In the genomic region with DNA sequence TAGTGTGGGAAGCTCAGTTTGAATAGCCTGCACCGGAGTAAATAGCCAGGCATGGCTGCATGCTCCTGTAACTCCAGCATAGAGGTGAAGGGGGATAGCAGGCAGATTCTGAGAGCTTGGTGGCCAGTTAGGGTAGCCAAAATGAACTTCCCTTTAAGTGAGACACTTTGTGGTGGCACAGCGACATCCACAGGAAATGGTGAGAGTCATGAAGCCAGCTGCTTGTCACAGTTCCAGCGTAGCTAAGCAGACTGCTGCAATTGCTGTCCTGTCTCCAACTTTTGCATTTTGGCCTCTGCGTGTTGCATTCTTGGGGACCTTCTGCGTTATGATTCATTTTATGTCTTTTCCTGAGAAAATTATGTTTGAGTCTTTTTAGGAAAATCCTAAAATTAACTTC, we compare ENCODE assay signal across 10 mouse cellular contexts. TPM values are rescaled to one million over a fixed set of nuclear protein-coding genes. Genes with fewer than 3 reads are reported as not detected.
DNase-seq lines count a peak whose midpoint lies in the region; ATAC-seq and TF ChIP-seq lines count a peak whose summit lies in the region.
"Had no signal": no experiment of that assay in that cellular context is flagged by ENCODE, and none has a peak within 500 bp of the region (broad histone marks: within the 10 kb centered on the region; RNA-seq: fewer than 3 reads in every experiment).

No protein-coding gene starts in this region.

- no peaks in the 10 kb centered on the region for H3K36me3 ChIP-seq in forebrain, embryonic 15.5 days

- peak; percentile 46 for TF ChIP-seq CTCF in left cerebral cortex, adult 2 months (IDR thresholded peaks at IDR 0.05)
- TF ChIP-seq CTCF in embryonic fibroblast, embryonic 13.5 days (IDR thresholded peaks at IDR 0.05; ENCODE audit: borderline replicate concordance, insufficient read depth, low read length): peak; percentile 26; the same call in 1 of the 2 replicates

- TF ChIP-seq POLR2A in embryonic fibroblast, embryonic 13.5 days (IDR thresholded peaks at IDR 0.05; ENCODE audit: low read depth, low read length): no peak

- no peak overlapping the region for H3K4me2 ChIP-seq in forebrain, embryonic 15.5 days (replicated peaks)

- no peak for ATAC-seq in forebrain, embryonic 15.5 days (replicated peaks)

- intact Hi-C loops in left cerebral cortex, adult 2 months (cut with DNase I): loop anchor here (1.0 kb wide), 1 partner anchor 33 kb away; no protein-coding TSS in a partner anchor

- WGBS in forebrain, embryonic 15.5 days: 84% methylated on average over 5 of the region's 5 CpGs

- no peak overlapping the region for H3K27ac ChIP-seq in left cerebral cortex, adult 2 months
- H3K27ac ChIP-seq in embryonic fibroblast, embryonic 13.5 days (ENCODE audit: insufficient read depth, low read length): no peak overlapping the region
- H3K27ac ChIP-seq in forebrain, embryonic 15.5 days (replicated peaks): no peak overlapping the region
- H3K27ac ChIP-seq: macrophage had no signal

- H3K4me1 ChIP-seq in embryonic fibroblast, embryonic 13.5 days (ENCODE audit: control insufficient read depth, insufficient read depth, low read length): no peaks in the 10 kb centered on the region
- no peaks in the 10 kb centered on the region for H3K4me1 ChIP-seq in forebrain, embryonic 15.5 days

- no peaks in the 10 kb centered on the region for H3K27me3 ChIP-seq in forebrain, embryonic 15.5 days

- H3K9ac ChIP-seq in forebrain, embryonic 15.5 days (replicated peaks): no peak overlapping the region

- H3K4me3 ChIP-seq in left cerebral cortex, adult 2 months: no peak overlapping the region
- no peak overlapping the region for H3K4me3 ChIP-seq in embryonic fibroblast, embryonic 13.5 days (ENCODE audit: insufficient read depth, low read length)
- no peak overlapping the region for H3K4me3 ChIP-seq in forebrain, embryonic 15.5 days

- no peaks in the 10 kb centered on the region for H3K9me3 ChIP-seq in forebrain, embryonic 15.5 days

- DNase-seq in left cerebral cortex, adult 2 months (ENCODE audit: extremely low spot score in 1 of 2, low spot score in 2 of 2): peak in 1 of 2 experiments; percentile 19
- no peak for DNase-seq in left cerebral cortex, adult 11 months (ENCODE audit: low spot score)
- peak; percentile 33 to 38 for DNase-seq in adrenal gland, adult 18-20 months (ENCODE audit: low spot score in 2 of 2)
- DNase-seq in kidney, postnatal 10 days: peak; percentile 83
- DNase-seq in ovary, postnatal 14 days (ENCODE audit: low spot score): peak; percentile 33
- no peak for DNase-seq in cerebellum, adult 11-12 months

RNA-seq across cellular contexts. Expression of gene Clec4f, which starts 39.5 kb away (rescaled TPM):
- total RNA-seq in left cerebral cortex, adult 2 months (2021): not detected
- total RNA-seq in adrenal gland, adult 18-20 months (2021): not detected
- polyA plus RNA-seq in embryonic fibroblast, embryonic 13.5 days (2011; ENCODE audit: insufficient read length, low read depth, missing spikeins): not detected in 2 replicates
- polyA plus RNA-seq in forebrain, embryonic 15.5 days (2015; fragmentation: Nextera tagmentation; extraction: Ambion mirVana): not detected in 2 replicates
- polyA plus RNA-seq: macrophage; stomach, embryonic 14.5 days had no signal

RNA-seq across cellular contexts. Expression of gene Stambp, which starts 44.0 kb away (rescaled TPM):
- total RNA-seq in left cerebral cortex, adult 2 months (2021): 10 to 100 TPM; 30.2 to 30.6 TPM
- total RNA-seq in adrenal gland, adult 18-20 months (2021): 10 to 100 TPM; 20.6 to 21.8 TPM
- 24.6 and 32.3 TPM in 2 replicates for polyA plus RNA-seq in embryonic fibroblast, embryonic 13.5 days (2011; ENCODE audit: insufficient read length, low read depth, missing spikeins)
- 49.6 and 52.4 TPM in 2 replicates for polyA plus RNA-seq in forebrain, embryonic 15.5 days (2015; fragmentation: Nextera tagmentation; extraction: Ambion mirVana)

Comparison
In these comparisons a context has a peak if more than half of its experiments do, and no peak if none do; other contexts are left out.
1. DNase-seq: peak in adrenal gland, adult 18-20 months (2 of 2), kidney, postnatal 10 days (single experiment) and ovary, postnatal 14 days (single experiment); none in left cerebral cortex, adult 11 months (single experiment) and cerebellum, adult 11-12 months (single experiment).